Mouse (Mus musculus) pancreas, adult 10 weeks (tissue): ENCODE measurements around the gene Eipr1. TPM values are rescaled to one million over a fixed set of nuclear protein-coding genes. Genes with fewer than 3 reads are reported as not detected.

ENCODE experiments used
- polyA plus RNA-seq: library from polyadenylated mRNA; stranded (reverse); fragments of 350-450 nt; fragmentation: Illumina TruSeq; extraction: RNeasy Lipid Tissue Mini Kit (QIAGEN cat#74804); gene quantifications from one replicate; pipeline ENCODE4 v1.2.3, GENCODE M21; 2015; ENCODE audit warnings: low read depth, low replicate concordance; ENCODE audit not compliant: insufficient read depth

Gene Eipr1
- 2.7 TPM for polyA plus RNA-seq

GRCm38 (mm10) chr12:28751508-28752263 lies at the start of gene Eipr1:
Gene Eipr1, plus strand, starts transcription at chr12:28751803.

GRCm38 (mm10) chr12:28750021-28750633 lies 1.5 kb upstream of the Eipr1 start, which contains the start of gene Trappc12:
Gene Trappc12, minus strand, starts transcription at chr12:28750472.

Other genes with a start within 250 kb of the Eipr1 start
- gene Dcdc2c, start 199.4 kb upstream of the Eipr1 start, polyA plus RNA-seq = not detected
- gene Allc, start 169.3 kb upstream of the Eipr1 start, polyA plus RNA-seq = not detected
- gene Colec11, start 128.4 kb upstream of the Eipr1 start, polyA plus RNA-seq = not detected
- 565 TPM for gene Rps7, start 115.8 kb upstream of the Eipr1 start, polyA plus RNA-seq
- 2.9 TPM for gene Rnaseh1, start 102.2 kb upstream of the Eipr1 start, polyA plus RNA-seq
- gene Adi1, start 76.6 kb upstream of the Eipr1 start, polyA plus RNA-seq = 22.3 TPM
- gene Trappc12, start 1.3 kb upstream of the Eipr1 start, polyA plus RNA-seq = 4.4 TPM